Mouse (Mus musculus): Measurements from ENCODE around the gene Prrg2.

The Prrg2 gene

DNA sequence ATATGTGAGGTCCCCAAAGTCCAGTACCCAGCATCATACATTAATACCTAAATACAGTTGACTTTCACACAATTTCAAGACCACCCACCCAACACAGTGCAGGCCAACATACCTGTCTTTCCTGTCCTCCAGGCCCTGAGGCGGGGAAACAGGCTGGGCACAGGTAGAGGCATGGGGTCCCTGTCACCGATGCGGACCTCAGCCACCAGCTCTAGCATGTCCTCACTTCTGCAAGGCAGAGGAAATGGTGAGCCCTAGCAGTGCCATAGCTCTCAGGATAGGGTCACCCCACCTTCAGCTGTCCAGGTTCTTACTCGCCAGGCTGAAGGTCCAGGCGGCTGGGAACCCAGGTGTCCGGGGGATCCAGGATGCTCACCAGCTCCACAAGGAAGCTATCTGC, 50.5 kb downstream of the Prrg2 start:
- no peak for DNase-seq (ENCODE audit: low read depth, low spot score)

DNA sequence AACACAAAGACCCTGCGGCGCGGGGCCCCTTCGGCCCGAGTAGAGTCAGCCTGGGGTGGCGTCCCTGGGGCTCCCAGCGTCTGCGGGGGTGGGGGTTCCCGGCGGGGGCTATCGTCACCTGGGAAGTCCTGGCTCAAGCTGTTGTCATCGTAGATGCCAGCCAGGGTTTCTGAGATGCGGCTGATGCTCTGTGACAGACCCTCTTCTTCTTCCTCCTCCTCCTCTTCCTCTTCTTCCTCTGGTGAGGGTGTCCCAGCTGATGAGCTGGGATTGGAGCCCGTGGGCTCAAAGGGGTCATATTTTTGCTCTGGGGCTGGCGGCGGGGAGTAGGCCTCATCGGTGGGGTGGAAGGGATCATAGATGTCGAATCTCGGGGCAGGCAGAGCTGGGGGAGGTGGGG, 54.1 kb downstream of the Prrg2 start:
- no peak for DNase-seq (ENCODE audit: low read depth, low spot score)

- no peak for DNase-seq (ENCODE audit: low read depth, low spot score)
Measured at GRCm38 (mm10) chr7:45007846-45008245, 54.6 kb downstream of the Prrg2 start.

GRCm38 (mm10) chr7:45007141-45007540, 55.3 kb downstream of the Prrg2 start:
- DNase-seq (ENCODE audit: low read depth, low spot score) = no peak

- no peak for DNase-seq (ENCODE audit: low read depth, low spot score)
Measured at GRCm38 (mm10) chr7:45006503-45006902, 56.0 kb downstream of the Prrg2 start.

GRCm38 (mm10) chr7:45005321-45005992, 57.0 kb downstream of the Prrg2 start:
- no peak for DNase-seq (ENCODE audit: low read depth, low spot score)

- no peak for DNase-seq (ENCODE audit: low read depth, low spot score)
Measured at GRCm38 (mm10) chr7:45004546-45004945, 57.9 kb downstream of the Prrg2 start.
